Mouse (Mus musculus) hindbrain, embryonic 14.5 days (tissue): ENCODE data around the gene Fig4. TPM values are rescaled to one million over a fixed set of nuclear protein-coding genes. Genes with fewer than 3 reads are reported as not detected.

Source experiments
- ATAC-seq: fragments of 200-750 bp; cut with Nextera tagmentation; 2 replicates; pipeline ENCODE4 v1.8.0; 2017; ENCODE audit warnings: moderate number of reproducible peaks, mild to moderate bottlenecking, moderate TSS enrichment, moderate library complexity; ENCODE audit not compliant: low FRiP score
- DNase-seq: peaks from one replicate; pipeline ENCODE4 v3.0.0-alpha.2; 2015; ENCODE audit warnings: low spot score
- H3K27ac ChIP-seq: fragments of 300-500 bp; sonication (generic); 2 replicates; pipeline ENCODE4 v1.5.1; 2014; ENCODE audit warnings: mild to moderate bottlenecking, moderate library complexity
- H3K27me3 ChIP-seq: fragments of 300-500 bp; sonication (generic); 2 replicates; pipeline ENCODE4 v1.6.1; 2014; ENCODE audit warnings: mild to moderate bottlenecking, low read length, mixed read lengths; ENCODE audit not compliant: control insufficient read depth, insufficient read depth
- H3K36me3 ChIP-seq: fragments of 300-500 bp; sonication (generic); replicated peaks from 2 replicates; pipeline ENCODE4 v1.6.1; 2014; ENCODE audit not compliant: control insufficient read depth, insufficient read depth
- H3K4me1 ChIP-seq: fragments of 300-500 bp; sonication (generic); replicated peaks from 2 replicates; pipeline ENCODE4 v1.6.1; 2014; ENCODE audit warnings: antibody characterized with exemption, low read length, mixed read lengths; ENCODE audit not compliant: control insufficient read depth, insufficient read depth
- H3K4me2 ChIP-seq: fragments of 300-500 bp; sonication (generic); replicated peaks from 2 replicates; pipeline ENCODE4 v1.6.1; 2014; ENCODE audit warnings: mild to moderate bottlenecking, moderate library complexity
- H3K4me3 ChIP-seq: fragments of 300-500 bp; sonication (generic); replicated peaks from 2 replicates; pipeline ENCODE4 v1.5.1; 2014; ENCODE audit warnings: mild to moderate bottlenecking, low read length
- H3K9ac ChIP-seq: fragments of 300-500 bp; sonication (generic); 2 replicates; pipeline ENCODE4 v1.6.1; 2014
- H3K9me3 ChIP-seq: fragments of 300-500 bp; sonication (generic); 2 replicates; pipeline ENCODE4 v1.6.1; 2016; ENCODE audit warnings: low read length; ENCODE audit not compliant: control insufficient read depth
- WGBS: fragments of 180-500 bp; shearing (Covaris S2); extraction: QIAGEN DNeasy Blood & Tissue Kit; methylation state at CpG from one replicate; pipeline ENCODE4 v1.1.7; 2014; 5-methylcytosine and 5-hydroxymethylcytosine counted together
- polyA plus RNA-seq: library from polyadenylated mRNA; unstranded; fragments of >200 nt; fragmentation: Nextera tagmentation; extraction: Ambion mirVana; gene quantifications from 2 replicates; pipeline ENCODE4 v1.2.1, GENCODE M21; 2014

Gene Fig4
- polyA plus RNA-seq, 1 experiment from 2014 or later, result 31.8 TPM

- no peaks in the 10 kb centered on the region for H3K27me3 ChIP-seq
- DNase-seq (no peak), ATAC-seq (peak; percentile 83)
- no peak overlapping the region for H3K4me3 ChIP-seq
- no peak overlapping the region for H3K9ac ChIP-seq
- peaks cover 6% of the 10 kb centered on the region; the same call in 1 of the 2 replicates for H3K4me1 ChIP-seq
- no peak overlapping the region for H3K4me2 ChIP-seq
- H3K27ac ChIP-seq, result peak overlapping the region; percentile 28; the same call in 1 of the 2 replicates
- 53% methylated on average over 6 of the region's 6 CpGs for WGBS
- H3K9me3 ChIP-seq, result no peaks in the 10 kb centered on the region
- H3K36me3 ChIP-seq, result no peaks in the 10 kb centered on the region
These were observed 94.1 kb downstream of the Fig4 start for GRCm38 (mm10) chr10:41208860-41209377.

- H3K4me3 ChIP-seq, result no peak overlapping the region
- H3K27me3 ChIP-seq, result no peaks in the 10 kb centered on the region
- WGBS, result 86% methylated on average over 2 of the region's 2 CpGs
- H3K9ac ChIP-seq, result no peak overlapping the region
- H3K27ac ChIP-seq, result no peak overlapping the region
- no peaks in the 10 kb centered on the region for H3K9me3 ChIP-seq
- H3K4me2 ChIP-seq, result no peak overlapping the region
- ATAC-seq (no peak), DNase-seq (no peak)
- H3K36me3 ChIP-seq, result no peaks in the 10 kb centered on the region
- H3K4me1 ChIP-seq, result peaks cover 6% of the 10 kb centered on the region; the same call in 1 of the 2 replicates
These were observed 97.4 kb downstream of the Fig4 start for GRCm38 (mm10) chr10:41205647-41206046.

- no peak overlapping the region for H3K4me2 ChIP-seq
- 84% methylated on average over 11 of the region's 11 CpGs for WGBS
- H3K4me1 ChIP-seq, result peaks cover 5% of the 10 kb centered on the region; the same call in 1 of the 2 replicates
- no peak overlapping the region for H3K4me3 ChIP-seq
- ATAC-seq (no peak), DNase-seq (no peak)
- H3K27ac ChIP-seq, result no peak overlapping the region
- no peaks in the 10 kb centered on the region for H3K9me3 ChIP-seq
- no peak overlapping the region for H3K9ac ChIP-seq
- H3K36me3 ChIP-seq, result no peaks in the 10 kb centered on the region
- H3K27me3 ChIP-seq, result no peaks in the 10 kb centered on the region
These were observed 98.3 kb downstream of the Fig4 start for GRCm38 (mm10) chr10:41204637-41205315.

GRCm38 (mm10) chr10:41204191-41204590 lies 98.9 kb downstream of the Fig4 start:
- ATAC-seq, result no peak
- DNase-seq, result no peak
- 61% methylated on average over 5 of the region's 5 CpGs for WGBS

GRCm38 (mm10) chr10:41198719-41199118 lies 104.3 kb downstream of the Fig4 start:
- no peak for DNase-seq
- ATAC-seq, result no peak
- Histone ChIP-seq H3K4me3 (no peak overlapping the region), H3K36me3 (no peaks in the 10 kb centered on the region), H3K9ac (no peak overlapping the region), H3K9me3 (no peaks in the 10 kb centered on the region), H3K4me1 (peaks cover 7% of the 10 kb centered on the region; the same call in 1 of the 2 replicates), H3K4me2 (no peak overlapping the region), H3K27me3 (no peaks in the 10 kb centered on the region), H3K27ac (no peak overlapping the region; the same call in 1 of the 2 replicates)
- 37% methylated on average over 6 of the region's 6 CpGs for WGBS

More at GRCm38 (mm10) chr10:41204191-41204590, 98.9 kb downstream of the Fig4 start:
- no peak overlapping the region for H3K4me3 ChIP-seq
- no peaks in the 10 kb centered on the region for H3K9me3 ChIP-seq
- no peaks in the 10 kb centered on the region for H3K4me1 ChIP-seq
- H3K27ac ChIP-seq, result no peak overlapping the region
- H3K9ac ChIP-seq, result no peak overlapping the region
- H3K4me2 ChIP-seq, result no peak overlapping the region
- no peaks in the 10 kb centered on the region for H3K27me3 ChIP-seq
- no peaks in the 10 kb centered on the region for H3K36me3 ChIP-seq

GRCm38 (mm10) chr10:41197788-41198187 lies 105.3 kb downstream of the Fig4 start:
- 92% methylated on average over 5 of the region's 5 CpGs for WGBS
- DNase-seq (no peak), ATAC-seq (no peak)
- Histone ChIP-seq H3K9ac (no peak overlapping the region), H3K4me2 (no peak overlapping the region), H3K4me3 (no peak overlapping the region), H3K27ac (no peak overlapping the region), H3K27me3 (no peaks in the 10 kb centered on the region), H3K36me3 (no peaks in the 10 kb centered on the region), H3K4me1 (peaks cover 7% of the 10 kb centered on the region; the same call in 1 of the 2 replicates), H3K9me3 (no peaks in the 10 kb centered on the region)

- WGBS, result 71% methylated on average over 4 of the region's 4 CpGs
- H3K27me3 ChIP-seq, result no peaks in the 10 kb centered on the region
These were observed 106.8 kb downstream of the Fig4 start for GRCm38 (mm10) chr10:41196295-41196694.

GRCm38 (mm10) chr10:41189392-41189791 lies 113.7 kb downstream of the Fig4 start:
- Histone ChIP-seq H3K4me1 (no peaks in the 10 kb centered on the region), H3K9ac (no peak overlapping the region), H3K27ac (no peak overlapping the region), H3K27me3 (no peaks in the 10 kb centered on the region), H3K4me3 (no peak overlapping the region), H3K9me3 (no peaks in the 10 kb centered on the region), H3K4me2 (no peak overlapping the region), H3K36me3 (peaks cover 10% of the 10 kb centered on the region; the same call in 1 of the 2 replicates)
- DNase-seq (no peak), ATAC-seq (no peak)
- WGBS, result 86% methylated on average over 3 of the region's 3 CpGs

More at GRCm38 (mm10) chr10:41196295-41196694, 106.8 kb downstream of the Fig4 start:
- Histone ChIP-seq H3K4me1 (peaks cover 7% of the 10 kb centered on the region; the same call in 1 of the 2 replicates), H3K9ac (no peak overlapping the region), H3K4me3 (no peak overlapping the region), H3K36me3 (no peaks in the 10 kb centered on the region), H3K9me3 (no peaks in the 10 kb centered on the region), H3K4me2 (no peak overlapping the region), H3K27ac (no peak overlapping the region)
- DNase-seq, result no peak
- no peak for ATAC-seq

GRCm38 (mm10) chr10:41183975-41184374 lies 119.1 kb downstream of the Fig4 start:
- no peak for DNase-seq
- ATAC-seq, result no peak
- no peak overlapping the region for H3K9ac ChIP-seq

More at GRCm38 (mm10) chr10:41183975-41184374, 119.1 kb downstream of the Fig4 start:
- H3K4me3 ChIP-seq, result no peak overlapping the region
- H3K27me3 ChIP-seq, result no peaks in the 10 kb centered on the region
- H3K9me3 ChIP-seq, result no peaks in the 10 kb centered on the region
- no peak overlapping the region for H3K27ac ChIP-seq
- no peak overlapping the region for H3K4me2 ChIP-seq
- 70% methylated on average over 3 of the region's 3 CpGs for WGBS
- H3K4me1 ChIP-seq, result no peaks in the 10 kb centered on the region
- H3K36me3 ChIP-seq, result peaks cover 10% of the 10 kb centered on the region; the same call in 1 of the 2 replicates
